ENCODE assay signal across 13 mouse cellular contexts in genomic region chr12:56536174-56536883, GRCm38 (mm10). TPM values are rescaled to one million over a fixed set of nuclear protein-coding genes. Genes with fewer than 3 reads are reported as not detected.
DNase-seq lines count a peak whose midpoint lies in the region; ATAC-seq lines count a peak whose summit lies in the region.
"Had no signal": no experiment of that assay in that cellular context is flagged by ENCODE, and none has a peak within 500 bp of the region (broad histone marks: within the 10 kb centered on the region; RNA-seq: fewer than 3 reads in every experiment).

No protein-coding gene starts in this region.

- H3K36me3 ChIP-seq in heart, embryonic 11.5 days (ENCODE audit: control insufficient read depth, insufficient read depth, low read length), result no peaks in the 10 kb centered on the region
- no peaks in the 10 kb centered on the region for H3K36me3 ChIP-seq in lung, embryonic 16.5 days (ENCODE audit: control insufficient read depth, insufficient read depth, low read length)
- H3K36me3 ChIP-seq in intestine, embryonic 15.5 days, result no peaks in the 10 kb centered on the region
- H3K36me3 ChIP-seq in stomach, embryonic 15.5 days, result no peaks in the 10 kb centered on the region
- H3K36me3 ChIP-seq: neural tube, embryonic 13.5 days had no signal

- H3K9ac ChIP-seq in heart, embryonic 11.5 days (ENCODE audit: low read depth, low read length), result no peak overlapping the region
- peak overlapping the region; percentile 83 for H3K9ac ChIP-seq in lung, embryonic 16.5 days (ENCODE audit: low read length)
- no peak overlapping the region for H3K9ac ChIP-seq in intestine, embryonic 15.5 days
- H3K9ac ChIP-seq in stomach, embryonic 15.5 days, result no peak overlapping the region
- H3K9ac ChIP-seq: liver, embryonic 14.5 days; neural tube, embryonic 13.5 days had no signal

- H3K9me3 ChIP-seq in heart, embryonic 11.5 days (replicated peaks; ENCODE audit: control insufficient read depth, low read length), result no peaks in the 10 kb centered on the region
- no peaks in the 10 kb centered on the region for H3K9me3 ChIP-seq in lung, embryonic 16.5 days (ENCODE audit: control insufficient read depth, low read length)
- H3K9me3 ChIP-seq in intestine, embryonic 15.5 days, result no peaks in the 10 kb centered on the region
- no peaks in the 10 kb centered on the region for H3K9me3 ChIP-seq in stomach, embryonic 15.5 days
- H3K9me3 ChIP-seq: neural tube, embryonic 13.5 days had no signal

- DNase-seq in heart, postnatal 25 days (ENCODE audit: low spot score), result no peak
- no peak for DNase-seq in lung, adult 18-20 months
- DNase-seq in gastrocnemius, postnatal 10 days, result no peak
- DNase-seq: B cell, adult 2 months; kidney, postnatal 10 days had no signal

- peaks cover 11% of the 10 kb centered on the region; the same call in 1 of the 2 replicates for H3K4me1 ChIP-seq in heart, embryonic 11.5 days (ENCODE audit: control insufficient read depth, insufficient read depth, low read length)
- 0 out of 2 replicates have a peak, but pooled peaks cover 3% of the 10 kb centered on the region for H3K4me1 ChIP-seq in lung, embryonic 16.5 days (replicated peaks; ENCODE audit: control insufficient read depth, insufficient read depth, low read length)
- H3K4me1 ChIP-seq in intestine, embryonic 15.5 days (replicated peaks), result peaks cover 14% of the 10 kb centered on the region
- peaks cover 24% of the 10 kb centered on the region for H3K4me1 ChIP-seq in stomach, embryonic 15.5 days

- peak overlapping the region; percentile 16 for H3K4me3 ChIP-seq in heart, embryonic 11.5 days (ENCODE audit: low read depth, low read length)
- peak overlapping the region; percentile 62 for H3K4me3 ChIP-seq in lung, embryonic 16.5 days (ENCODE audit: low read length)
- H3K4me3 ChIP-seq in intestine, embryonic 15.5 days (replicated peaks), result no peak overlapping the region
- H3K4me3 ChIP-seq in stomach, embryonic 15.5 days (replicated peaks), result no peak overlapping the region; the same call in 1 of the 2 replicates
- H3K4me3 ChIP-seq: neural tube, embryonic 13.5 days had no signal

- H3K27ac ChIP-seq in heart, embryonic 11.5 days (ENCODE audit: low read depth, low read length), result no peak overlapping the region
- H3K27ac ChIP-seq in lung, embryonic 16.5 days (ENCODE audit: low read length), result peak overlapping the region; percentile 97
- no peak overlapping the region for H3K27ac ChIP-seq in intestine, embryonic 15.5 days
- no peak overlapping the region for H3K27ac ChIP-seq in stomach, embryonic 15.5 days
- H3K27ac ChIP-seq: liver, embryonic 14.5 days; neural tube, embryonic 13.5 days had no signal

- ATAC-seq in heart, embryonic 11.5 days (replicated peaks; ENCODE audit: insufficient number of reproducible peaks, low FRiP score, low TSS enrichment), result no peak
- peak; percentile 16 for ATAC-seq in lung, embryonic 16.5 days (ENCODE audit: low read depth)
- ATAC-seq in intestine, embryonic 15.5 days, result no peak
- no peak for ATAC-seq in stomach, embryonic 15.5 days (ENCODE audit: insufficient read depth, low FRiP score, low read depth)
- ATAC-seq in cerebellum, adult (ENCODE audit: insufficient number of reproducible peaks, low FRiP score, low TSS enrichment), result no peak

- intact Hi-C loops in heart, postnatal 25 days (cut with DNase I), result no loop called here

- WGBS in heart, embryonic 11.5 days (ENCODE audit: insufficient replicate concordance), result under 1% methylated on average over 44 of the region's 44 CpGs
- 1% methylated on average over 44 of the region's 44 CpGs for WGBS in lung, embryonic 16.5 days
- under 1% methylated on average over 44 of the region's 44 CpGs for WGBS in intestine, embryonic 15.5 days
- WGBS in stomach, embryonic 15.5 days, result under 1% methylated on average over 41 of the region's 44 CpGs

- H3K4me2 ChIP-seq in heart, embryonic 11.5 days, result peak overlapping the region; percentile 36
- H3K4me2 ChIP-seq in lung, embryonic 16.5 days (ENCODE audit: low read depth, low read length), result peak overlapping the region; percentile 47
- H3K4me2 ChIP-seq in intestine, embryonic 15.5 days (replicated peaks), result 0 out of 2 replicates have a peak overlapping the region, but pooled peaks have one; percentile 3
- 0 out of 2 replicates have a peak overlapping the region, but pooled peaks have one; percentile 13 for H3K4me2 ChIP-seq in stomach, embryonic 15.5 days
- H3K4me2 ChIP-seq: neural tube, embryonic 13.5 days had no signal

- H3K27me3 ChIP-seq in heart, embryonic 11.5 days (ENCODE audit: control insufficient read depth, insufficient read depth, low read length), result peaks cover 90% of the 10 kb centered on the region
- peaks cover 77% of the 10 kb centered on the region for H3K27me3 ChIP-seq in lung, embryonic 16.5 days (ENCODE audit: control insufficient read depth, insufficient read depth, low read depth, low read length)
- peaks cover 90% of the 10 kb centered on the region for H3K27me3 ChIP-seq in intestine, embryonic 15.5 days (replicated peaks)
- H3K27me3 ChIP-seq in stomach, embryonic 15.5 days (replicated peaks), result peaks cover 93% of the 10 kb centered on the region

RNA-seq across cellular contexts. Expression of gene Nkx2-1, which starts 0.4 kb away (rescaled TPM):
- polyA plus RNA-seq in heart, embryonic 11.5 days (2014; fragmentation: Nextera tagmentation; extraction: Ambion mirVana), result 0.25 and 1.6 TPM in 2 replicates
- total RNA-seq in heart, postnatal 25 days (2021), result under 1 TPM in 1 of 2 experiments, not detected in 1; 0.11 TPM
- 74.8 and 91.7 TPM in 2 replicates for polyA plus RNA-seq in lung, embryonic 16.5 days (2015; fragmentation: Nextera tagmentation; extraction: Ambion mirVana)
- not detected in 2 replicates for polyA plus RNA-seq in intestine, embryonic 15.5 days (2015; fragmentation: Nextera tagmentation; extraction: Ambion mirVana)
- polyA plus RNA-seq in stomach, embryonic 15.5 days (2015; fragmentation: Nextera tagmentation; extraction: Ambion mirVana), result 0.08 and 0.12 TPM in 2 replicates
- total RNA-seq in gastrocnemius, postnatal 10 days (2021), result not detected
- polyA plus RNA-seq: liver, embryonic 14.5 days; stomach, embryonic 14.5 days had no signal

Comparison
In these comparisons a context has a peak if more than half of its experiments do, and no peak if none do; other contexts are left out.
1. H3K4me3 ChIP-seq: peak in heart, embryonic 11.5 days (single experiment) and lung, embryonic 16.5 days (single experiment); none in intestine, embryonic 15.5 days (single experiment) and stomach, embryonic 15.5 days (single experiment).
2. RNA of gene Nkx2-1, which starts 0.4 kb away (polyA plus RNA-seq): 74.8 to 91.7 TPM in lung, embryonic 16.5 days; 0.25 to 1.6 TPM in heart, embryonic 11.5 days, 0.08 to 0.12 TPM in stomach, embryonic 15.5 days and not detected in intestine, embryonic 15.5 days; every median in the first group is over 10 times any median in the second.
3. Peak in every context shown above with its lines, with median percentiles within 50 percentile points of each other: H3K4me2 ChIP-seq.